Mouse (Mus musculus): Measurements from ENCODE around the gene Mettl6. TPM values are rescaled to one million over a fixed set of nuclear protein-coding genes. Genes with fewer than 3 reads are reported as not detected.

Mettl6 gene
- polyA plus RNA-seq, 1 experiment: 3.3 TPM

- WGBS: 58% methylated on average over 2 of the region's 2 CpGs
- Histone ChIP-seq H3K4me3 (ENCODE audit: low read depth, low read length) (no peak overlapping the region), H3K4me1 (ENCODE audit: control insufficient read depth, insufficient read depth, insufficient read length, low read length) (no peaks in the 10 kb centered on the region; the same call in 1 of the 2 replicates), H3K36me3 (ENCODE audit: control insufficient read depth, insufficient read depth, low read length) (no peaks in the 10 kb centered on the region), H3K27ac (ENCODE audit: insufficient read depth, low read depth, low read length) (no peak overlapping the region), H3K27me3 (ENCODE audit: control insufficient read depth, insufficient read depth, low read length) (no peaks in the 10 kb centered on the region)
- TF ChIP-seq POLR2A (IDR thresholded peaks at IDR 0.05; ENCODE audit: low read depth, low read length): no peak
- no peak for TF ChIP-seq CTCF (IDR thresholded peaks at IDR 0.05; ENCODE audit: extremely low read depth, insufficient read length, insufficient replicate concordance, low read depth, low read length)
Measured at GRCm38 (mm10) chr14:31521318-31521717, 26.5 kb upstream of the Mettl6 start.

- WGBS: 11% methylated on average over 3 of the region's 3 CpGs
- no peak overlapping the region for H3K27ac ChIP-seq (ENCODE audit: insufficient read depth, low read depth, low read length)
- no peaks in the 10 kb centered on the region for H3K36me3 ChIP-seq (ENCODE audit: control insufficient read depth, insufficient read depth, low read length)
- H3K27me3 ChIP-seq (ENCODE audit: control insufficient read depth, insufficient read depth, low read length): no peaks in the 10 kb centered on the region
- peak; percentile 32; the same call in 1 of the 2 replicates for TF ChIP-seq CTCF (IDR thresholded peaks at IDR 0.05; ENCODE audit: extremely low read depth, insufficient read length, insufficient replicate concordance, low read depth, low read length)
- no peak for TF ChIP-seq POLR2A (IDR thresholded peaks at IDR 0.05; ENCODE audit: low read depth, low read length)
- no peaks in the 10 kb centered on the region; the same call in 1 of the 2 replicates for H3K4me1 ChIP-seq (ENCODE audit: control insufficient read depth, insufficient read depth, insufficient read length, low read length)
- no peak overlapping the region for H3K4me3 ChIP-seq (ENCODE audit: low read depth, low read length)
Measured at GRCm38 (mm10) chr14:31519165-31519564, 24.3 kb upstream of the Mettl6 start.

GRCm38 (mm10) chr14:31515895-31516294, 21.1 kb upstream of the Mettl6 start:
- Histone ChIP-seq H3K36me3 (ENCODE audit: control insufficient read depth, insufficient read depth, low read length) (no peaks in the 10 kb centered on the region), H3K27ac (ENCODE audit: insufficient read depth, low read depth, low read length) (no peak overlapping the region), H3K27me3 (ENCODE audit: control insufficient read depth, insufficient read depth, low read length) (no peaks in the 10 kb centered on the region), H3K4me3 (ENCODE audit: low read depth, low read length) (no peak overlapping the region), H3K4me1 (ENCODE audit: control insufficient read depth, insufficient read depth, insufficient read length, low read length) (no peaks in the 10 kb centered on the region; the same call in 1 of the 2 replicates)
- no peak for TF ChIP-seq POLR2A (IDR thresholded peaks at IDR 0.05; ENCODE audit: low read depth, low read length)
- TF ChIP-seq CTCF (IDR thresholded peaks at IDR 0.05; ENCODE audit: extremely low read depth, insufficient read length, insufficient replicate concordance, low read depth, low read length): no peak
- 76% methylated on average over 2 of the region's 2 CpGs for WGBS

- H3K36me3 ChIP-seq (ENCODE audit: control insufficient read depth, insufficient read depth, low read length): peaks cover 33% of the 10 kb centered on the region
Measured at GRCm38 (mm10) chr14:31510322-31510721, 15.5 kb upstream of the Mettl6 start.

GRCm38 (mm10) chr14:31509911-31510310, 15.1 kb upstream of the Mettl6 start:
- H3K4me3 ChIP-seq (ENCODE audit: low read depth, low read length): no peak overlapping the region
- no peaks in the 10 kb centered on the region for H3K27me3 ChIP-seq (ENCODE audit: control insufficient read depth, insufficient read depth, low read length)
- no peak for TF ChIP-seq POLR2A (IDR thresholded peaks at IDR 0.05; ENCODE audit: low read depth, low read length)
- TF ChIP-seq CTCF (IDR thresholded peaks at IDR 0.05; ENCODE audit: extremely low read depth, insufficient read length, insufficient replicate concordance, low read depth, low read length): no peak
- 94% methylated on average over 2 of the region's 2 CpGs for WGBS
- no peaks in the 10 kb centered on the region for H3K4me1 ChIP-seq (ENCODE audit: control insufficient read depth, insufficient read depth, insufficient read length, low read length)
- H3K27ac ChIP-seq (ENCODE audit: insufficient read depth, low read depth, low read length): no peak overlapping the region
- H3K36me3 ChIP-seq (ENCODE audit: control insufficient read depth, insufficient read depth, low read length): peaks cover 37% of the 10 kb centered on the region

More at GRCm38 (mm10) chr14:31510322-31510721, 15.5 kb upstream of the Mettl6 start:
- no peak overlapping the region for H3K4me3 ChIP-seq (ENCODE audit: low read depth, low read length)
- H3K27me3 ChIP-seq (ENCODE audit: control insufficient read depth, insufficient read depth, low read length): no peaks in the 10 kb centered on the region
- WGBS: 88% methylated on average over 3 of the region's 3 CpGs
- TF ChIP-seq POLR2A (IDR thresholded peaks at IDR 0.05; ENCODE audit: low read depth, low read length): no peak
- no peak for TF ChIP-seq CTCF (IDR thresholded peaks at IDR 0.05; ENCODE audit: extremely low read depth, insufficient read length, insufficient replicate concordance, low read depth, low read length)
- no peaks in the 10 kb centered on the region for H3K4me1 ChIP-seq (ENCODE audit: control insufficient read depth, insufficient read depth, insufficient read length, low read length)
- no peak overlapping the region for H3K27ac ChIP-seq (ENCODE audit: insufficient read depth, low read depth, low read length)

GRCm38 (mm10) chr14:31506456-31506855, 11.6 kb upstream of the Mettl6 start:
- no peak overlapping the region for H3K27ac ChIP-seq (ENCODE audit: insufficient read depth, low read depth, low read length)
- no peak overlapping the region for H3K4me3 ChIP-seq (ENCODE audit: low read depth, low read length)
- no peaks in the 10 kb centered on the region for H3K4me1 ChIP-seq (ENCODE audit: control insufficient read depth, insufficient read depth, insufficient read length, low read length)
- no peaks in the 10 kb centered on the region for H3K27me3 ChIP-seq (ENCODE audit: control insufficient read depth, insufficient read depth, low read length)
- WGBS: 91% methylated on average over 6 of the region's 6 CpGs
- peaks cover 63% of the 10 kb centered on the region for H3K36me3 ChIP-seq (ENCODE audit: control insufficient read depth, insufficient read depth, low read length)
- TF ChIP-seq POLR2A (IDR thresholded peaks at IDR 0.05; ENCODE audit: low read depth, low read length) (no peak), CTCF (IDR thresholded peaks at IDR 0.05; ENCODE audit: extremely low read depth, insufficient read length, insufficient replicate concordance, low read depth, low read length) (no peak)

GRCm38 (mm10) chr14:31503406-31503805, 8.6 kb upstream of the Mettl6 start:
- Histone ChIP-seq H3K4me3 (ENCODE audit: low read depth, low read length) (no peak overlapping the region), H3K4me1 (ENCODE audit: control insufficient read depth, insufficient read depth, insufficient read length, low read length) (no peaks in the 10 kb centered on the region), H3K27ac (ENCODE audit: insufficient read depth, low read depth, low read length) (no peak overlapping the region), H3K36me3 (ENCODE audit: control insufficient read depth, insufficient read depth, low read length) (peaks cover 62% of the 10 kb centered on the region), H3K27me3 (ENCODE audit: control insufficient read depth, insufficient read depth, low read length) (no peaks in the 10 kb centered on the region)
- no peak for TF ChIP-seq CTCF (IDR thresholded peaks at IDR 0.05; ENCODE audit: extremely low read depth, insufficient read length, insufficient replicate concordance, low read depth, low read length)
- 85% methylated on average over 13 of the region's 13 CpGs for WGBS
